Mouse (Mus musculus) neural tube, embryonic 15.5 days (tissue): ENCODE data around the gene Ehmt2. TPM values are rescaled to one million over a fixed set of nuclear protein-coding genes. Genes with fewer than 3 reads are reported as not detected.

ENCODE experiments used
- ATAC-seq: fragments of 200-750 bp; cut with Nextera tagmentation; 2 replicates; pipeline ENCODE4 v1.8.0; 2017; ENCODE audit warnings: mild to moderate bottlenecking, moderate TSS enrichment, moderate library complexity; ENCODE audit not compliant: low FRiP score
- H3K27ac ChIP-seq: fragments of 300-500 bp; sonication (generic); replicated peaks from 2 replicates; pipeline ENCODE4 v1.5.1; 2015; ENCODE audit warnings: mild to moderate bottlenecking, inconsistent platforms
- H3K27me3 ChIP-seq: fragments of 300-500 bp; sonication (generic); replicated peaks from 2 replicates; pipeline ENCODE4 v1.6.1; 2015; ENCODE audit warnings: inconsistent platforms
- H3K36me3 ChIP-seq: fragments of 300-500 bp; sonication (generic); 2 replicates; pipeline ENCODE4 v1.6.1; 2015; ENCODE audit warnings: inconsistent platforms
- H3K4me1 ChIP-seq: fragments of 300-500 bp; sonication (generic); 2 replicates; pipeline ENCODE4 v1.6.1; 2015; ENCODE audit warnings: inconsistent platforms
- H3K4me2 ChIP-seq: fragments of 300-500 bp; sonication (generic); 2 replicates; pipeline ENCODE4 v1.6.1; 2015; ENCODE audit warnings: inconsistent platforms, mild to moderate bottlenecking, moderate library complexity
- H3K4me3 ChIP-seq: fragments of 300-500 bp; sonication (generic); replicated peaks from 2 replicates; pipeline ENCODE4 v1.5.1; 2015; ENCODE audit warnings: mild to moderate bottlenecking, inconsistent platforms
- H3K9ac ChIP-seq: fragments of 300-500 bp; sonication (generic); replicated peaks from 2 replicates; pipeline ENCODE4 v1.6.1; 2015; ENCODE audit warnings: mild to moderate bottlenecking, inconsistent platforms
- H3K9me3 ChIP-seq: fragments of 300-500 bp; sonication (generic); replicated peaks from 2 replicates; pipeline ENCODE4 v1.6.1; 2016; ENCODE audit warnings: inconsistent platforms
- WGBS: fragments of 180-500 bp; shearing (Covaris S2); methylation state at CpG from one replicate; pipeline ENCODE4 v1.1.7; 2015; ENCODE audit warnings: mixed read lengths; 5-methylcytosine and 5-hydroxymethylcytosine counted together
- polyA plus RNA-seq: library from polyadenylated mRNA; unstranded; fragments of >200 nt; fragmentation: Nextera tagmentation; extraction: Ambion mirVana; gene quantifications from 2 replicates; pipeline ENCODE4 v1.2.1, GENCODE M21; 2015

Gene Ehmt2
- polyA plus RNA-seq = 80.4 and 81.2 TPM in 2 replicates

- Histone ChIP-seq H3K4me2 (peak within 1 kb of the TSS; percentile 98), H3K4me3 (peak within 1 kb of the TSS; percentile 86), H3K9ac (peak within 1 kb of the TSS; percentile 95), H3K27me3 (no peaks in the 10 kb centered on the region), H3K36me3 (peaks cover 12% of the 10 kb centered on the region), H3K9me3 (no peaks in the 10 kb centered on the region), H3K4me1 (peaks cover 49% of the 10 kb centered on the region), H3K27ac (peak within 1 kb of the TSS; percentile 97)
- 0% methylated on average over 24 of the region's 44 CpGs for whole genome bisulfite sequencing
- ATAC-seq = peak; percentile 30
Observed at GRCm38 (mm10) chr17:34898160-34898586, at the start of gene Ehmt2, which contains the start of gene C2. Gene Ehmt2 (plus strand): TSS chr17:34898469. Gene C2 (minus strand): TSS chr17:34898265.

- ATAC-seq = peak; percentile 97
- peak within 1 kb of the TSS; percentile 95 for H3K4me2 ChIP-seq
- H3K4me3 ChIP-seq = peak within 1 kb of the TSS; percentile 91
- under 1% methylated on average over 63 of the region's 65 CpGs for WGBS
- H3K36me3 ChIP-seq = peaks cover 60% of the 10 kb centered on the region
- peaks cover 25% of the 10 kb centered on the region for H3K4me1 ChIP-seq
- H3K27ac ChIP-seq = peak within 1 kb of the TSS; percentile 74
- peak within 1 kb of the TSS; percentile 95 for H3K9ac ChIP-seq
- no peaks in the 10 kb centered on the region for H3K27me3 ChIP-seq
- H3K9me3 ChIP-seq = no peaks in the 10 kb centered on the region
Observed at GRCm38 (mm10) chr17:34849722-34850516, 48.4 kb upstream of the Ehmt2 start, which contains the start of the genes Skiv2l and Nelfe. Gene Skiv2l (minus strand): TSS chr17:34850210. Gene Nelfe (plus strand): TSS chr17:34850391.

- Histone ChIP-seq H3K4me2 (peak overlapping the region; percentile 95), H3K4me1 (peaks cover 25% of the 10 kb centered on the region), H3K4me3 (peak overlapping the region; percentile 91), H3K9me3 (no peaks in the 10 kb centered on the region), H3K27me3 (no peaks in the 10 kb centered on the region), H3K36me3 (peaks cover 60% of the 10 kb centered on the region), H3K27ac (peak overlapping the region; percentile 74), H3K9ac (peak overlapping the region; percentile 95)
- WGBS = 2% methylated on average over 25 of the region's 25 CpGs
- ATAC-seq = no peak; the same call in 1 of the 2 replicates
Observed at GRCm38 (mm10) chr17:34850517-34851125, 47.6 kb upstream of the Ehmt2 start.

GRCm38 (mm10) chr17:34853511-34853910 is 44.8 kb upstream of the Ehmt2 start:
- Histone ChIP-seq H3K9me3 (no peaks in the 10 kb centered on the region), H3K27ac (no peak overlapping the region), H3K9ac (no peak overlapping the region), H3K27me3 (no peaks in the 10 kb centered on the region), H3K4me2 (no peak overlapping the region), H3K36me3 (peaks cover 48% of the 10 kb centered on the region), H3K4me3 (no peak overlapping the region), H3K4me1 (peaks cover 25% of the 10 kb centered on the region)
- 81% methylated on average over 8 of the region's 8 CpGs for WGBS
- no peak for ATAC-seq

GRCm38 (mm10) chr17:34854761-34855160 is 43.5 kb upstream of the Ehmt2 start:
- no peaks in the 10 kb centered on the region for H3K27me3 ChIP-seq
- ATAC-seq = no peak
- no peak overlapping the region for H3K27ac ChIP-seq
- no peak overlapping the region for H3K4me3 ChIP-seq
- no peak overlapping the region for H3K9ac ChIP-seq
- H3K4me1 ChIP-seq = peaks cover 14% of the 10 kb centered on the region
- no peak overlapping the region for H3K4me2 ChIP-seq
- no peaks in the 10 kb centered on the region for H3K9me3 ChIP-seq
- peaks cover 48% of the 10 kb centered on the region for H3K36me3 ChIP-seq
- 86% methylated on average over 3 of the region's 3 CpGs for WGBS

- WGBS = 47% methylated on average over 3 of the region's 3 CpGs
- peaks cover 11% of the 10 kb centered on the region for H3K4me1 ChIP-seq
- H3K9me3 ChIP-seq = no peaks in the 10 kb centered on the region
- no peak overlapping the region for H3K27ac ChIP-seq
- no peak for ATAC-seq
- no peak overlapping the region for H3K9ac ChIP-seq
- H3K36me3 ChIP-seq = peaks cover 48% of the 10 kb centered on the region
- H3K27me3 ChIP-seq = no peaks in the 10 kb centered on the region
- no peak overlapping the region for H3K4me2 ChIP-seq
- no peak overlapping the region for H3K4me3 ChIP-seq
Observed at GRCm38 (mm10) chr17:34855825-34856224, 42.4 kb upstream of the Ehmt2 start.

- Histone ChIP-seq H3K27ac (no peak overlapping the region), H3K27me3 (no peaks in the 10 kb centered on the region), H3K4me3 (no peak overlapping the region), H3K9me3 (no peaks in the 10 kb centered on the region), H3K4me1 (no peaks in the 10 kb centered on the region), H3K36me3 (peaks cover 32% of the 10 kb centered on the region), H3K4me2 (no peak overlapping the region), H3K9ac (no peak overlapping the region)
- ATAC-seq = no peak
- WGBS = 88% methylated on average over 4 of the region's 4 CpGs
Observed at GRCm38 (mm10) chr17:34858670-34859069, 39.6 kb upstream of the Ehmt2 start.

- Histone ChIP-seq H3K4me3 (no peak overlapping the region), H3K36me3 (peaks cover 15% of the 10 kb centered on the region), H3K4me1 (no peaks in the 10 kb centered on the region), H3K27me3 (no peaks in the 10 kb centered on the region), H3K27ac (no peak overlapping the region), H3K4me2 (no peak overlapping the region), H3K9me3 (no peaks in the 10 kb centered on the region), H3K9ac (no peak overlapping the region)
- ATAC-seq = no peak
- 90% methylated on average over 9 of the region's 9 CpGs for WGBS
Observed at GRCm38 (mm10) chr17:34860514-34860913, 37.8 kb upstream of the Ehmt2 start.

- no peaks in the 10 kb centered on the region for H3K9me3 ChIP-seq
- no peak overlapping the region for H3K4me2 ChIP-seq
- peaks cover 1% of the 10 kb centered on the region; the same call in 1 of the 2 replicates for H3K36me3 ChIP-seq
- no peak overlapping the region for H3K9ac ChIP-seq
- 70% methylated on average over 13 of the region's 13 CpGs for WGBS
- H3K4me1 ChIP-seq = no peaks in the 10 kb centered on the region
- no peak overlapping the region for H3K4me3 ChIP-seq
- H3K27me3 ChIP-seq = no peaks in the 10 kb centered on the region
- H3K27ac ChIP-seq = no peak overlapping the region
- ATAC-seq = no peak
Observed at GRCm38 (mm10) chr17:34861704-34862415, 36.4 kb upstream of the Ehmt2 start.

GRCm38 (mm10) chr17:34862416-34863081 is 35.7 kb upstream of the Ehmt2 start, which contains the start of gene Cfb:
Gene Cfb (minus strand): TSS chr17:34862518.
- no peak within 1 kb of the TSS for H3K4me3 ChIP-seq
- no peak within 1 kb of the TSS for H3K27ac ChIP-seq
- H3K4me1 ChIP-seq = no peaks in the 10 kb centered on the region
- H3K4me2 ChIP-seq = no peak within 1 kb of the TSS
- H3K9me3 ChIP-seq = no peaks in the 10 kb centered on the region
- no peak within 1 kb of the TSS for H3K9ac ChIP-seq
- H3K27me3 ChIP-seq = no peaks in the 10 kb centered on the region
- 69% methylated on average over 8 of the region's 8 CpGs for WGBS
- ATAC-seq = no peak
- no peaks in the 10 kb centered on the region; the same call in 1 of the 2 replicates for H3K36me3 ChIP-seq

GRCm38 (mm10) chr17:34865981-34866380 is 32.3 kb upstream of the Ehmt2 start:
- ATAC-seq = no peak
- WGBS = 73% methylated on average over 7 of the region's 7 CpGs
- H3K27me3 ChIP-seq = no peaks in the 10 kb centered on the region
- H3K27ac ChIP-seq = no peak overlapping the region
- no peaks in the 10 kb centered on the region for H3K36me3 ChIP-seq
- no peak overlapping the region for H3K4me2 ChIP-seq
- no peak overlapping the region for H3K9ac ChIP-seq
- no peak overlapping the region for H3K4me3 ChIP-seq
- no peaks in the 10 kb centered on the region for H3K9me3 ChIP-seq
- H3K4me1 ChIP-seq = no peaks in the 10 kb centered on the region
